Mouse (Mus musculus) stomach, embryonic 15.5 days (tissue): ENCODE results near the gene Myh8. TPM values are rescaled to one million over a fixed set of nuclear protein-coding genes. Genes with fewer than 3 reads are reported as not detected.

Experiments used
- ATAC-seq: fragments of 200-750 bp; cut with Nextera tagmentation; 2 replicates; pipeline ENCODE4 v1.8.0; 2017; ENCODE audit warnings: low read depth, moderate number of reproducible peaks, moderate TSS enrichment; ENCODE audit not compliant: insufficient read depth, low FRiP score
- H3K27ac ChIP-seq: fragments of 300-500 bp; sonication (generic); 2 replicates; pipeline ENCODE4 v1.5.1; 2015; ENCODE audit warnings: mild to moderate bottlenecking, inconsistent platforms
- H3K27me3 ChIP-seq: fragments of 300-500 bp; sonication (generic); replicated peaks from 2 replicates; pipeline ENCODE4 v1.6.1; 2015; ENCODE audit warnings: inconsistent platforms
- H3K36me3 ChIP-seq: fragments of 300-500 bp; sonication (generic); 2 replicates; pipeline ENCODE4 v1.6.1; 2015; ENCODE audit warnings: inconsistent platforms
- H3K4me1 ChIP-seq: fragments of 300-500 bp; sonication (generic); 2 replicates; pipeline ENCODE4 v1.6.1; 2015; ENCODE audit warnings: inconsistent platforms
- H3K4me2 ChIP-seq: fragments of 300-500 bp; sonication (generic); 2 replicates; pipeline ENCODE4 v1.6.1; 2015; ENCODE audit warnings: mild to moderate bottlenecking, inconsistent platforms
- H3K4me3 ChIP-seq: fragments of 300-500 bp; sonication (generic); replicated peaks from 2 replicates; pipeline ENCODE4 v1.5.1; 2015; ENCODE audit warnings: inconsistent platforms
- H3K9ac ChIP-seq: fragments of 300-500 bp; sonication (generic); 2 replicates; pipeline ENCODE4 v1.6.1; 2015; ENCODE audit warnings: inconsistent platforms
- H3K9me3 ChIP-seq: fragments of 300-500 bp; sonication (generic); 2 replicates; pipeline ENCODE4 v1.6.1; 2016; ENCODE audit warnings: inconsistent platforms
- WGBS: fragments of 180-500 bp; shearing (Covaris S2); methylation state at CpG from one replicate; pipeline ENCODE4 v1.1.7; 2015; 5-methylcytosine and 5-hydroxymethylcytosine counted together
- polyA plus RNA-seq: library from polyadenylated mRNA; unstranded; fragments of >200 nt; fragmentation: Nextera tagmentation; extraction: Ambion mirVana; gene quantifications from 2 replicates; pipeline ENCODE4 v1.2.1, GENCODE M21; 2015

The Myh8 gene
- polyA plus RNA-seq, 1 experiment from 2014 or later = 3.2 TPM

DNA sequence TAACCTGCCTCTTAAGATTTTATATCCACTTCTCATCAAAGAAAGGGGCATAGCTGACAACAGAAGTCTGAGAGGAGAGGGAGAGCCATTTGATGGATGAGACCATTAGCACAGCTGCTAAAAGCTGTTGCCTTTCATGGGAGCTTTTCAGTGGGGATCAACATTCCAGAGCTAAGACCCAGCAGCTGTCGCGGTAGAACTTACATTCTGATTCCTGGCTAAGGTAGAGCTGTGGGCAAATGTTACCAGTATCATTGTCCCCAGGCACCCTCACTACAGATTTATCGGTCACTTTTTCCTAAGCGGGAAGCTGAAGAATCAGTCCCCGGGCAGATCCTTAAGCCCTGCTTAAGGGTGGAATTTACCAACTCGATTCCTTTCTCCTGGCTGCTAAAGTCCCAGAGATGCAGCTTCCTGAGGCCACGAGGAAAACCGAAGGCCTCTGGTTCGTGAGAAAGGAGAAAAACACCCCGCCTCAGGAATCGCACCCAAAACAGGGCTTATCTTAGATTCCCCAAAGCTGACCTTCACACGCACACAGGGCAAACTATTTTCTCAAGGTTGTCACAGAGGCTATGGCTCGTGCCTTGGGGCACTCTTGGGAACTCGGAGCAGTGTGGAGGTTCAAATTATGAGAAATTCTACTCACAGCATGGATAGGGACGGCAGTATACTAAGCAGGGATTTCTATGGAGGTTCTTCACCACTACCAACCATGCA lies 37.0 kb downstream of the Myh8 start:
- Histone ChIP-seq H3K27me3 (no peaks in the 10 kb centered on the region), H3K9ac (no peak overlapping the region), H3K27ac (no peak overlapping the region), H3K4me2 (no peak overlapping the region), H3K4me1 (no peaks in the 10 kb centered on the region), H3K9me3 (no peaks in the 10 kb centered on the region), H3K36me3 (no peaks in the 10 kb centered on the region), H3K4me3 (no peak overlapping the region)
- ATAC-seq = no peak; the same call in 1 of the 2 replicates
- WGBS = 34% methylated on average over 15 of the region's 15 CpGs

DNA sequence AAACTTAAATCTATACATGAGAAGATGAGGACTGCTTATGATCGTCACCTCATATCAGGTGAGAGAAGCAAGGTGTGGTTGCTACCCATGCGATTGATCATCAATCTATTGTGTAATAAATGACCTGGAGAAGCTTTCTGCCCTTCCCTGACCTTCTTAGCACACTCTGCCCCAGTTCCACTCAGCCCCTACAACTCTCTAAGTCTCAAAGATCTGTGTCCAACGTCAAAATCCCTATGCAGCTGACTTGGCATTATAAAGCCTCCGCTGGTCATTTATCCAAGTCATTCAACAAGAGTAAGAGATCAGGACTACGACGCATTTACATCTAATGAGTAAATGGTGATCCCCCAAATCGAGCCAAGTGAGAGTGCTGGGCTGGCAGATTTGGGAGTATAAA lies 44.4 kb downstream of the Myh8 start, which contains the start of gene Myh13:
Myh13 (plus strand) TSS at position 301 of the 400 bp plus-strand sequence.
- 80% methylated on average over 7 of the region's 7 CpGs for WGBS
- ATAC-seq = no peak
- no peaks in the 10 kb centered on the region for H3K36me3 ChIP-seq
- no peak within 1 kb of the TSS for H3K27ac ChIP-seq
- no peaks in the 10 kb centered on the region for H3K27me3 ChIP-seq
- H3K9me3 ChIP-seq = no peaks in the 10 kb centered on the region
- no peaks in the 10 kb centered on the region for H3K4me1 ChIP-seq
- no peak within 1 kb of the TSS for H3K9ac ChIP-seq
- H3K4me2 ChIP-seq = no peak within 1 kb of the TSS
- no peak within 1 kb of the TSS for H3K4me3 ChIP-seq

DNA sequence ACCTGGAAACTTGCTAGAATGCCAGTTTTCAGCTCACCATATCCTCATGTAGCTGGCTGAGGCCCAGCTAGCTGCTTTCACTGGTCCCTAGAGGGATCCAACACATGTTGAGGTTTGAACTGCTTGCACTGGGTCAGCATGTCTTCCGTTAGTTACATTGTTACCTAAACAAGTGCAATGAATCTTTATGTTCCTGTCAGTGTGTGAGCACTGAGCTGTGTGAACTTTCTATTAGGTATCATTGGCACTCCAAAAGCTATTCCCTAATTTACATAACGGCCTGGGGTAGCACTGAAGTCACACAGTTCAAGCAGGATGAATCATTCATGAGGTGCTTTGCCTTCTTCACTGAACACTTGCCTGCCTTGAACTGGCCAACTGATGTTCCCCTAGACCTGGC lies 49.6 kb downstream of the Myh8 start:
- Histone ChIP-seq H3K4me2 (no peak overlapping the region), H3K27ac (no peak overlapping the region), H3K4me1 (no peaks in the 10 kb centered on the region), H3K9me3 (no peaks in the 10 kb centered on the region), H3K36me3 (no peaks in the 10 kb centered on the region), H3K27me3 (no peaks in the 10 kb centered on the region), H3K9ac (no peak overlapping the region), H3K4me3 (no peak overlapping the region)
- ATAC-seq = no peak
- WGBS = 67% methylated on average over 2 of the region's 2 CpGs

DNA sequence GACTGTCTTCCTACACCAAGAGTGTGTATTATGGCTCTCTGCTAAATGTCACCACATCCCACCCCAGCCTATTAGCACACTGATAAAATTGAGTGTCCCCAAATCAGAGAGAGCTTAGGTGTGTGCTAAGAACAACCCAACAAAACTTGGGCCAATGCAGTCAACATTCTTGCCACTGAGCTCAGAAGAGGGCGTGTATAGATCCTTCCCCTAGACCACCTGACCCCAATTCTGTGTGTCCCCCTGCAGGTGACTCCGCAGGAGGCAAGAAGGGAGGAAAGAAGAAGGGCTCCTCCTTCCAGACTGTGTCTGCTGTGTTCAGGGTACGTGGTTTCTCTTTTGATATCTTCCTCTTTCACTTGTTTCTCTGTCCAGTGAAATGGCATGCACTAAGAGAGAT lies 67.6 kb downstream of the Myh8 start:
- H3K9ac ChIP-seq = no peak overlapping the region
- no peaks in the 10 kb centered on the region for H3K27me3 ChIP-seq
- no peaks in the 10 kb centered on the region for H3K9me3 ChIP-seq
- no peaks in the 10 kb centered on the region for H3K4me1 ChIP-seq
- no peak for ATAC-seq
- no peak overlapping the region for H3K4me2 ChIP-seq
- no peaks in the 10 kb centered on the region for H3K36me3 ChIP-seq
- no peak overlapping the region for H3K27ac ChIP-seq
- no peak overlapping the region for H3K4me3 ChIP-seq
- WGBS = 59% methylated on average over 3 of the region's 3 CpGs

DNA sequence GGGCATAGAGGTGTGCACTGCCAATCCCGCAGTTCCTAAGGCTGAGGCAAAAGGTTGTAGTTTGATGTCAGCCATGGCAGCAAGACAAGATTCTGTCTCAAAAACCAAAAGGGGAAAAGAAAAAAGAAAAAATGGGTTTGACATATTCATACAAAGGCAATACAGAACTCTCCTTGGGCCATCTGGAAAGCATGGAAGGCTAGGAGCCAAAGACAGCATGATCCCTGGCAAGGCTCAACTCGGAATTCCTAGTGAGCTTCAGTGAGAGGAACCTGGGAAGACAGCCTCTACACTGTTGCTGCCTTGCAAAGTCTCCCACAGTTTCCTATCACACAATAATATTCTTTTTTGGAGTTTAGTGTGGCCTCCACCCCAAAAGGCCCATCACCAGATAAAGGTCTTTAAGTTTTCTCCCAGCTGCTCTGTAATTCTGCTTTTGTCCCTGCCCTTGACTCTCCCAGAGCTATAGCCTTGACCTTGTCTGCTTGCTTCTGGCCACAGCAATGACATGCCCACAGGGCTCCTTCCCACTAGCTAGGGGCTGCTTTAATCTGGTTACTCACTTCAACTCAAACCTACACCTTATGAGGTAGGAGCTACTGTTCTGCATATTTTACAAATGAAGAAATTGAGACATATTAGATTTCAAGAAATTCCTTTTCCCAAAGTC lies 68.4 kb downstream of the Myh8 start:
- no peak for ATAC-seq
- WGBS = 52% methylated on average over 2 of the region's 2 CpGs
- Histone ChIP-seq H3K9ac (no peak overlapping the region), H3K27me3 (no peaks in the 10 kb centered on the region), H3K4me1 (0 out of 2 replicates have a peak, but pooled peaks cover 2% of the 10 kb centered on the region), H3K27ac (no peak overlapping the region), H3K4me3 (no peak overlapping the region), H3K4me2 (no peak overlapping the region), H3K9me3 (no peaks in the 10 kb centered on the region), H3K36me3 (no peaks in the 10 kb centered on the region)

DNA sequence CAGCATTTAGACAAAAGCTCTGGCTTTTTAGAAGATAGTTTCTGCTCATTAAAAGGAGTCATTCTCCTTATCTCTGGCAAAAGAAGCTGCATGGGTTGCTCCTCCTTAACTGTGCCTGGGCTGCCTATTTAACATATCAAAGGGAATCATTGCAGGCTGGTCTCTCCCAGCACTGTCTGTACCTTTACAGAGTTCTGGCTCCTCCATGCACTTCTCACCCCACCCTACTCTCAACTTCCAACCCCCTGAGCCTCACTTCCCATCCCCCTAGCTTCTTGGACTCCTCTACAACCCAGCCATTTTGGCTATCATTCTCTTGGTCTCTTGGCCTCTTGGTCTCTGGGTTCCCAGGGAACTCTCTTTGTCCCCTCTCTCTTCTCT lies 68.9 kb downstream of the Myh8 start:
- Histone ChIP-seq H3K27ac (no peak overlapping the region), H3K27me3 (no peaks in the 10 kb centered on the region), H3K36me3 (no peaks in the 10 kb centered on the region), H3K4me3 (no peak overlapping the region), H3K9me3 (no peaks in the 10 kb centered on the region), H3K4me2 (no peak overlapping the region), H3K4me1 (0 out of 2 replicates have a peak, but pooled peaks cover 2% of the 10 kb centered on the region), H3K9ac (no peak overlapping the region)
- ATAC-seq = no peak

DNA sequence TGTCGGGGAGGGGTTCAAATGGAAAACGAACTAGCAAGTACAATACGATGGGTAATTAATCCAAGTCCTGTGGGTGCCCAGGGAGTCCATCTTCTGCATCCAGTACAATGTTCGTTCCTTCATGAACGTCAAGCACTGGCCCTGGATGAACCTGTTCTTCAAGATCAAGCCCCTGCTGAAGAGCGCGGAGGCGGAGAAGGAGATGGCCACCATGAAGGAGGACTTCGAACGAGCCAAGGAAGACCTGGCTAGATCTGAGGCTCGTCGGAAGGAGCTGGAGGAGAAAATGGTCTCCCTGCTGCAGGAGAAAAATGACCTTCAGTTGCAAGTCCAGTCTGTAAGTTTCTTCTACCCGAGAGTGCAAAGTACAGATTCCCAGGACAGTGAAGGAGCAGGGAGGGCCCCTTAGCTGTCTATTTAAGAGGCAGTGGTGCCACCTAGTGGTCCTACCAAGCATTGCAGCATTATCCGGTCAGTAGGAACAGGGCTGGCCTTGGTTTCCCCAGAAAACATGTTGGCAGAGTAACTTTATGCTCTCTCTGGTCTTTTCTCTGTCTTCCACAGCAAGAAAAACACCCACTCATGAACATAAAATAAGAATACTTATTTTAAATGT lies 73.3 kb downstream of the Myh8 start:
- no peak overlapping the region for H3K4me2 ChIP-seq
- no peak overlapping the region for H3K9ac ChIP-seq
- ATAC-seq = no peak
- WGBS = 46% methylated on average over 14 of the region's 14 CpGs
- H3K36me3 ChIP-seq = no peaks in the 10 kb centered on the region
- no peak overlapping the region for H3K4me3 ChIP-seq
- H3K9me3 ChIP-seq = no peaks in the 10 kb centered on the region
- no peak overlapping the region for H3K27ac ChIP-seq
- H3K4me1 ChIP-seq = 0 out of 2 replicates have a peak, but pooled peaks cover 2% of the 10 kb centered on the region
- no peaks in the 10 kb centered on the region for H3K27me3 ChIP-seq

DNA sequence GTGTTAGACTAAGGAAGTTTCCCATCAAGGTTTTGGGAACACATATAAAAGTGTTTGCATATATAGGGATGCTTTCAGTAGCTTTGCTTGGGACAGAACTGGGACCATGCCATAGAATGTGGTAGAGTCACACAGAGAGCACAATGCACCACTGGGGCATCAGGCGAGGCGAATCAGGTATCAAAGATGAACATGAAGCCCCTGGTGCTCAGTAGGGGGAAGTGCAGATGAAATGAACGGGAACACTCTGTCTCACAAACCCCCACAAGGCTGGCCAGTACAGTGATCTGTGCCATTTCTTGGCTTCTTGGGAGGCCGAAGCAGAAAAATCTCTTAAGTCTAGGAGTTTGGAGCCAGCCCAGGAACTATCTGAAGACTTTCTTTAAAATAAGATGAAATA lies 76.1 kb downstream of the Myh8 start:
- 53% methylated on average over 4 of the region's 4 CpGs for WGBS
- H3K4me2 ChIP-seq = no peak overlapping the region
- H3K27me3 ChIP-seq = no peaks in the 10 kb centered on the region
- no peak overlapping the region for H3K27ac ChIP-seq
- H3K4me1 ChIP-seq = 0 out of 2 replicates have a peak, but pooled peaks cover 2% of the 10 kb centered on the region
- ATAC-seq = no peak
- H3K9me3 ChIP-seq = no peaks in the 10 kb centered on the region
- H3K9ac ChIP-seq = no peak overlapping the region
- H3K4me3 ChIP-seq = no peak overlapping the region
- no peaks in the 10 kb centered on the region for H3K36me3 ChIP-seq

DNA sequence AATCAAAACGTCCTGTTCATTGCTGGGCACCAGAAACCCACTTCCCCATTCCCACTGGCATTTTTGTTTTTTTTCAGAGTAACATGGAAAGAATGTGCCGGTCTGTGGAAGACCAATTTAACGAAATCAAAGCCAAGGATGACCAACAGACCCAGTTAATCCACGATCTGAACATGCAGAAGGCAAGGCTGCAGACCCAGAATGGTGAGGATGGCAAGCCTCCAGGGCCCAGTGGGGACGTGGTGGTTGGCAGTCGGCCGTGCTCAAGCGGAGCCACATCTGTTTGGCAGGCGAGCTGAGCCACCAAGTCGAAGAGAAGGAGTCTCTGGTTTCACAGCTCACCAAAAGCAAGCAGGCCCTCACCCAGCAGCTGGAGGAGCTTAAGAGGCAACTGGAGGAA lies 81.1 kb downstream of the Myh8 start:
- WGBS = 76% methylated on average over 10 of the region's 10 CpGs
- no peaks in the 10 kb centered on the region for H3K27me3 ChIP-seq
- ATAC-seq = no peak
- H3K36me3 ChIP-seq = no peaks in the 10 kb centered on the region
- no peak overlapping the region for H3K27ac ChIP-seq
- no peaks in the 10 kb centered on the region for H3K4me1 ChIP-seq
- H3K9ac ChIP-seq = no peak overlapping the region
- no peak overlapping the region for H3K4me3 ChIP-seq
- H3K9me3 ChIP-seq = no peaks in the 10 kb centered on the region
- H3K4me2 ChIP-seq = no peak overlapping the region

Other genes with a start within 250 kb of the Myh8 start
- gene Adprm, start 224.5 kb upstream of the Myh8 start, polyA plus RNA-seq = 24.0 and 28.1 TPM in 2 replicates
- gene Sco1, start 224.5 kb upstream of the Myh8 start, polyA plus RNA-seq = 17.6 and 18.7 TPM in 2 replicates
- 1.0 and 3.9 TPM in 2 replicates for gene Myh3, start 198.8 kb upstream of the Myh8 start, polyA plus RNA-seq
- not detected in 2 replicates for gene Myh2, start 106.1 kb upstream of the Myh8 start, polyA plus RNA-seq
- gene Myh1, start 77.1 kb upstream of the Myh8 start, polyA plus RNA-seq = 0.22 and 0.28 TPM in 2 replicates
- 0.03 TPM in 1 of 2 replicates, not detected in the other for gene Myh4, start 39.1 kb upstream of the Myh8 start, polyA plus RNA-seq
- gene Myh13, start 44.5 kb downstream of the Myh8 start, polyA plus RNA-seq = 0.03 and 0.04 TPM in 2 replicates
- gene Gas7, start 178.3 kb downstream of the Myh8 start, polyA plus RNA-seq = 14.9 and 15.5 TPM in 2 replicates